ENCODE assay signal across 8 mouse cellular contexts in genomic region chr17:35879245-35880057, GRCm38 (mm10). TPM values are rescaled to one million over a fixed set of nuclear protein-coding genes. Genes with fewer than 3 reads are reported as not detected.
DNase-seq lines count a peak whose midpoint lies in the region; ATAC-seq and TF ChIP-seq lines count a peak whose summit lies in the region.

TSS of gene Dhx16 (plus strand) at chr17:35879819.

- peak within 1 kb of the TSS; percentile 87 for H3K9ac ChIP-seq in forebrain, embryonic 14.5 days (ENCODE audit: low read length)

- peak; percentile 71; the same call in 1 of the 2 replicates for TF ChIP-seq POLR2A in lung, adult 2 months (IDR thresholded peaks at IDR 0.05; ENCODE audit: borderline replicate concordance, extremely low read depth, low read depth, low read length)

- H3K27ac ChIP-seq in forebrain, embryonic 14.5 days (ENCODE audit: low read depth, low read length) = peak within 1 kb of the TSS; percentile 60

- no peaks in the 10 kb centered on the region for H3K9me3 ChIP-seq in forebrain, embryonic 14.5 days (replicated peaks; ENCODE audit: control insufficient read depth, low read length)

- H3K4me1 ChIP-seq in forebrain, embryonic 14.5 days (ENCODE audit: control insufficient read depth, insufficient read depth, low read length) = peaks cover 4% of the 10 kb centered on the region; the same call in 1 of the 2 replicates
- H3K4me1 ChIP-seq in lung, adult 2 months (ENCODE audit: control insufficient read depth, insufficient read depth, low read length) = peaks cover 6% of the 10 kb centered on the region

- TF ChIP-seq CTCF in lung, adult 2 months (IDR thresholded peaks at IDR 0.05; ENCODE audit: insufficient read depth, low read length) = peak; percentile 83

- peak within 1 kb of the TSS; percentile 86 for H3K4me2 ChIP-seq in forebrain, embryonic 14.5 days (ENCODE audit: low read length)

- ATAC-seq in forebrain, embryonic 14.5 days = peak; percentile 94
- ATAC-seq in neutrophil, adult 5-6 weeks (ENCODE audit: extremely low read depth, insufficient number of reproducible peaks, low FRiP score, poor library complexity, severe bottlenecking) = peak; percentile 92

- H3K27me3 ChIP-seq in forebrain, embryonic 14.5 days (replicated peaks; ENCODE audit: control insufficient read depth, insufficient read depth, low read length) = no peaks in the 10 kb centered on the region

- H3K4me3 ChIP-seq in forebrain, embryonic 14.5 days (ENCODE audit: low read depth, low read length) = peak within 1 kb of the TSS; percentile 91
- peak within 1 kb of the TSS; percentile 82 for H3K4me3 ChIP-seq in lung, adult 2 months (replicated peaks; ENCODE audit: extremely low read depth, low read depth, low read length)

- 6% methylated on average over 66 of the region's 66 CpGs for WGBS in forebrain, embryonic 14.5 days
- WGBS in lung, adult 2 months = 5% methylated on average over 66 of the region's 66 CpGs

- peak; percentile 96 for DNase-seq in ES-CJ7 (ENCODE audit: low read depth, low spot score)
- peak; percentile 91 for DNase-seq in cerebellum, adult 11 months
- peak; percentile 98 for DNase-seq in forebrain, embryonic 14.5 days (ENCODE audit: low spot score)
- DNase-seq in heart, postnatal 14 days = peak; percentile 95 to 97
- peak; percentile 94 to 98 for DNase-seq in layer of hippocampus, adult 18-20 months (ENCODE audit: low spot score in 2 of 2)
- peak; percentile 94 for DNase-seq in lung, adult 2 months
- DNase-seq in thymus, adult 18-20 months = peak; percentile 86 to 92

- intact Hi-C loops in heart, postnatal 14 days (cut with DNase I) = loop anchor here (5.0 kb wide), 1 partner anchor 33 kb away; the partner anchor contains the start of gene Atat1

- H3K36me3 ChIP-seq in forebrain, embryonic 14.5 days (ENCODE audit: control insufficient read depth, insufficient read depth, low read length) = peaks cover 48% of the 10 kb centered on the region

RNA-seq across cellular contexts. Expression of gene Dhx16, which starts in this region (rescaled TPM):
- polyA plus RNA-seq in forebrain, embryonic 14.5 days (2014; fragmentation: Nextera tagmentation; extraction: Ambion mirVana) = 29.3 and 31.8 TPM in 2 replicates
- 10 to 100 TPM; 20.6 to 24.9 TPM for total RNA-seq in heart, postnatal 14 days (2021)
- 10 to 100 TPM; 25.0 to 30.2 TPM for total RNA-seq in layer of hippocampus, adult 18-20 months (2021)
- polyA plus RNA-seq in lung, adult 2 months (2012; rRNA removed) = 62.8 and 70.1 TPM in 2 replicates
- 106 and 121 TPM in 2 replicates for total RNA-seq in neutrophil, adult 5-6 weeks (2017)

Comparison
In these comparisons a context has a peak if more than half of its experiments do, and no peak if none do; other contexts are left out.
1. Peak in every context shown above with its lines: DNase-seq, ATAC-seq, H3K4me3 ChIP-seq and H3K27ac ChIP-seq.